Mouse (Mus musculus) neural tube, embryonic 13.5 days (tissue): ENCODE data around the gene Catsper3. TPM values are rescaled to one million over a fixed set of nuclear protein-coding genes. Genes with fewer than 3 reads are reported as not detected.

Experiments
- ATAC-seq: fragments of 200-750 bp; cut with Nextera tagmentation; 2 replicates; pipeline ENCODE4 v1.8.0; 2017; ENCODE audit warnings: low read depth, mild to moderate bottlenecking, moderate TSS enrichment, moderate library complexity
- H3K27ac ChIP-seq: fragments of 300-500 bp; sonication (generic); replicated peaks from 2 replicates; pipeline ENCODE4 v1.5.1; 2015; ENCODE audit warnings: moderate library complexity, mild to moderate bottlenecking, inconsistent platforms
- H3K27me3 ChIP-seq: fragments of 300-500 bp; sonication (generic); 2 replicates; pipeline ENCODE4 v1.6.1; 2015; ENCODE audit warnings: mild to moderate bottlenecking, inconsistent platforms
- H3K36me3 ChIP-seq: fragments of 300-500 bp; sonication (generic); 2 replicates; pipeline ENCODE4 v1.6.1; 2015; ENCODE audit warnings: mild to moderate bottlenecking, inconsistent platforms
- H3K4me1 ChIP-seq: fragments of 300-500 bp; sonication (generic); replicated peaks from 2 replicates; pipeline ENCODE4 v1.6.1; 2015; ENCODE audit warnings: inconsistent platforms
- H3K4me2 ChIP-seq: fragments of 300-500 bp; sonication (generic); 2 replicates; pipeline ENCODE4 v1.6.1; 2015; ENCODE audit warnings: inconsistent platforms, mild to moderate bottlenecking, moderate library complexity
- H3K4me3 ChIP-seq: fragments of 300-500 bp; sonication (generic); 2 replicates; pipeline ENCODE4 v1.5.1; 2015; ENCODE audit warnings: mild to moderate bottlenecking, inconsistent platforms
- H3K9ac ChIP-seq: fragments of 300-500 bp; sonication (generic); 2 replicates; pipeline ENCODE4 v1.6.1; 2015; ENCODE audit warnings: moderate library complexity, mild to moderate bottlenecking, inconsistent platforms
- H3K9me3 ChIP-seq: fragments of 300-500 bp; sonication (generic); 2 replicates; pipeline ENCODE4 v1.6.1; 2016; ENCODE audit warnings: inconsistent platforms
- WGBS: fragments of 180-500 bp; shearing (Covaris S2); methylation state at CpG from one replicate; pipeline ENCODE4 v1.1.7; 2015; 5-methylcytosine and 5-hydroxymethylcytosine counted together
- polyA plus RNA-seq: library from polyadenylated mRNA; unstranded; fragments of >200 nt; fragmentation: Nextera tagmentation; extraction: Ambion mirVana; gene quantifications from 2 replicates; pipeline ENCODE4 v1.2.1, GENCODE M21; 2015

Gene Catsper3
- polyA plus RNA-seq, 1 experiment from 2014 or later: not detected

- ATAC-seq: no peak
- Histone ChIP-seq H3K27ac (no peak overlapping the region), H3K4me1 (no peaks in the 10 kb centered on the region), H3K27me3 (no peaks in the 10 kb centered on the region), H3K4me2 (no peak overlapping the region), H3K9ac (no peak overlapping the region), H3K4me3 (no peak overlapping the region), H3K9me3 (no peaks in the 10 kb centered on the region), H3K36me3 (no peaks in the 10 kb centered on the region)
- 79% methylated on average over 7 of the region's 7 CpGs for WGBS
Observed at GRCm38 (mm10) chr13:55809041-55809623, 24.8 kb downstream of the Catsper3 start.

DNA sequence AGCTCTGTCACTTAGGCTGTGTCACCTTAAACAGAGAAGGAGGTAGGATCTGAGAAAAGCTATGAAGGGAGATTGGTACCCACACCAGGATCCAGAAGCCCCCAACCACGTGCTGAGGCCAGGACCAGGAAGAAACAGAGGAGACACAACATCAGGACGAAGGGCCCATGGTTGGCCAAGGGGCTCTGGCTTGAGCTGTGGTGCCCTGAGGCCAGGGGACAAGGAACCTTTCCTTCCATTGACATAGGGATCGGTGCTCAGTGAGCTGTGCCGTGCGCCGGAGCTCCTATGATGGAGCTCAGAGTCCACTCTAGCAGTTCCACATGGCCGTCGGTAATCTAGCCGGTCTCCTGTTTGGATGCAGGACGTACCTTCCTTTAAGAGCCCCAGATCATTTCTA, 25.3 kb downstream of the Catsper3 start:
- no peaks in the 10 kb centered on the region for H3K9me3 ChIP-seq
- no peak overlapping the region for H3K9ac ChIP-seq
- H3K4me2 ChIP-seq: no peak overlapping the region
- no peak for ATAC-seq
- 92% methylated on average over 10 of the region's 10 CpGs for WGBS
- H3K27ac ChIP-seq: no peak overlapping the region
- no peaks in the 10 kb centered on the region for H3K4me1 ChIP-seq
- no peaks in the 10 kb centered on the region for H3K27me3 ChIP-seq
- H3K36me3 ChIP-seq: no peaks in the 10 kb centered on the region
- H3K4me3 ChIP-seq: no peak overlapping the region

GRCm38 (mm10) chr13:55810947-55811346, 26.6 kb downstream of the Catsper3 start:
- no peak overlapping the region for H3K27ac ChIP-seq
- H3K4me3 ChIP-seq: no peak overlapping the region
- no peaks in the 10 kb centered on the region for H3K27me3 ChIP-seq
- ATAC-seq: no peak
- H3K4me2 ChIP-seq: no peak overlapping the region
- no peaks in the 10 kb centered on the region for H3K9me3 ChIP-seq
- no peaks in the 10 kb centered on the region for H3K36me3 ChIP-seq
- no peak overlapping the region for H3K9ac ChIP-seq
- WGBS: 80% methylated on average over 5 of the region's 5 CpGs
- no peaks in the 10 kb centered on the region for H3K4me1 ChIP-seq

GRCm38 (mm10) chr13:55813490-55814016, 29.2 kb downstream of the Catsper3 start:
- ATAC-seq: no peak
- Histone ChIP-seq H3K27me3 (peaks cover 6% of the 10 kb centered on the region; the same call in 1 of the 2 replicates), H3K4me3 (no peak overlapping the region), H3K4me1 (no peaks in the 10 kb centered on the region), H3K9ac (no peak overlapping the region), H3K9me3 (no peaks in the 10 kb centered on the region), H3K36me3 (no peaks in the 10 kb centered on the region), H3K27ac (no peak overlapping the region), H3K4me2 (no peak overlapping the region)
- 63% methylated on average over 5 of the region's 5 CpGs for WGBS

GRCm38 (mm10) chr13:55814834-55815233, 30.5 kb downstream of the Catsper3 start:
- Histone ChIP-seq H3K9me3 (no peaks in the 10 kb centered on the region), H3K4me3 (no peak overlapping the region), H3K4me1 (no peaks in the 10 kb centered on the region), H3K9ac (no peak overlapping the region), H3K36me3 (no peaks in the 10 kb centered on the region), H3K4me2 (no peak overlapping the region), H3K27ac (no peak overlapping the region), H3K27me3 (peaks cover 17% of the 10 kb centered on the region)
- no peak for ATAC-seq
- 85% methylated on average over 6 of the region's 6 CpGs for WGBS

- 71% methylated on average over 5 of the region's 5 CpGs for WGBS
- H3K9ac ChIP-seq: no peak overlapping the region
- H3K9me3 ChIP-seq: no peaks in the 10 kb centered on the region
- H3K36me3 ChIP-seq: no peaks in the 10 kb centered on the region
- H3K4me3 ChIP-seq: no peak overlapping the region
- H3K27ac ChIP-seq: no peak overlapping the region
- H3K4me2 ChIP-seq: no peak overlapping the region
- peaks cover 6% of the 10 kb centered on the region; the same call in 1 of the 2 replicates for H3K4me1 ChIP-seq
- no peak for ATAC-seq
- H3K27me3 ChIP-seq: peaks cover 87% of the 10 kb centered on the region
Observed at GRCm38 (mm10) chr13:55822499-55822898, 38.1 kb downstream of the Catsper3 start.

DNA sequence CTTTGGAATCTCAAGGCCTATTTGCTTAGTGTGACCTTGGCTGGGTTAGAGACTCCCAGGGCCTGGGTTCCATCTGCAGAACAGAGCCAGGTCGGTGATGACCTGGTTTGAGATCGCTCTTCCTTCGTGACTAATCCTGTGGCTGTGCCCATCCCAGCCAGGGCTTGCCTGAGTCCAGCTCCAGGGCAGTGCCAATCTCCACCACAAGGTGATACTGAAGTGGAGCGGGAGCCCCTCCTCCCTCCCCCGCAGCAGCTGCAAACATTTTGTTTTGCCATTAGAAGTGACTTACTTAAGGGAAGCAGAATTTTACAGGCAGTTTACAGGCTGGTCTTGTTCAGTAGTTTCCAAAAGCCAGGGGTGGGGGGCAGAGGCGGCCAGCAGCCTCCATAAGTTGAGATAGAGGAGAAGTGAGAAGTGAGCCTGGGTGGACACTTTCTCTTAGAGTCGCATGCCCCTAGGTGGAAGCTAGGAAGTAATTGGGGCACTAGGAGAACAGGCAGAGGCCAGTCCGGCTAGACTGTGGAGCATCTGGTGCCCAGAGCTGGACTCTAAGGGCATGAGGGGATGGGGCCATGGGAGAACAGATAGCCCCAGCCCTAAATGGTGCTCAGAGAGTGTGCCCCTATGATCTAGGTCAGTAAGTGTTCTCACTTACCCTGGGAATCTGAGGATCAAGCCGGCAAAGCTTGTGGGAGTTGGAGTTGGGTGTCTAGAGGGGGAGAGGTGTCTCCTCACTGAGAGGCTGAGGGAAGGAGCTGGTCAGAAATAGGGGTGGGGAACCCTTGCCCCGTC, 40.0 kb downstream of the Catsper3 start:
- no peak for ATAC-seq
- H3K9ac ChIP-seq: no peak overlapping the region
- no peaks in the 10 kb centered on the region for H3K9me3 ChIP-seq
- no peaks in the 10 kb centered on the region for H3K36me3 ChIP-seq
- no peak overlapping the region for H3K27ac ChIP-seq
- peaks cover 13% of the 10 kb centered on the region; the same call in 1 of the 2 replicates for H3K4me1 ChIP-seq
- no peak overlapping the region for H3K4me3 ChIP-seq
- no peak overlapping the region for H3K4me2 ChIP-seq
- 10% methylated on average over 10 of the region's 10 CpGs for WGBS
- peaks cover 93% of the 10 kb centered on the region for H3K27me3 ChIP-seq

DNA sequence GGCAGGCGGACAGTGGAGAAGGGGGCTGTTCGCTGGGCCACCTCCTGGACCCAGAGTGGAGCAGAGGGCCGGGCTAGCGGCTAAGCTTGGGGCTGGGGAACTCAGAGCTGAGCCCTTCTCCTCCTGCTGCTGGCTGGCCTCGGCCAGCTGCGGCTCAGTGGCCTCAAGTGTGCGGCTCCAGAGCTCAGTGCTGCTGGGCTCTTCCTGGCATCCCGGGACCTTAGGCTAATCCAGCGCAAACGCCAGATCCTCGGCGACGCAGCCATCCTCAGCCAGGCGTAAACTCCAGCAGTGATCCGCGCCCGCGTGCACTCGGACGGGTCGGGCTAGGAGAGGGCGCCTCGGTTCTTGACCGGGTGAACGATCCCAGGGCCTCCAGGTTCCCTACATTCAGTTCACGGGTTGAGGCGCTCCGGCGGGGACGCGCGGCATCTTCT, 40.9 kb downstream of the Catsper3 start:
- Histone ChIP-seq H3K4me1 (peaks cover 15% of the 10 kb centered on the region), H3K9ac (no peak overlapping the region), H3K27ac (no peak overlapping the region), H3K27me3 (peaks cover 95% of the 10 kb centered on the region), H3K36me3 (no peaks in the 10 kb centered on the region), H3K4me2 (no peak overlapping the region), H3K9me3 (no peaks in the 10 kb centered on the region), H3K4me3 (no peak overlapping the region)
- WGBS: under 1% methylated on average over 32 of the region's 32 CpGs
- 0 out of 2 replicates have a peak, but pooled peaks have one; percentile 30 for ATAC-seq

DNA sequence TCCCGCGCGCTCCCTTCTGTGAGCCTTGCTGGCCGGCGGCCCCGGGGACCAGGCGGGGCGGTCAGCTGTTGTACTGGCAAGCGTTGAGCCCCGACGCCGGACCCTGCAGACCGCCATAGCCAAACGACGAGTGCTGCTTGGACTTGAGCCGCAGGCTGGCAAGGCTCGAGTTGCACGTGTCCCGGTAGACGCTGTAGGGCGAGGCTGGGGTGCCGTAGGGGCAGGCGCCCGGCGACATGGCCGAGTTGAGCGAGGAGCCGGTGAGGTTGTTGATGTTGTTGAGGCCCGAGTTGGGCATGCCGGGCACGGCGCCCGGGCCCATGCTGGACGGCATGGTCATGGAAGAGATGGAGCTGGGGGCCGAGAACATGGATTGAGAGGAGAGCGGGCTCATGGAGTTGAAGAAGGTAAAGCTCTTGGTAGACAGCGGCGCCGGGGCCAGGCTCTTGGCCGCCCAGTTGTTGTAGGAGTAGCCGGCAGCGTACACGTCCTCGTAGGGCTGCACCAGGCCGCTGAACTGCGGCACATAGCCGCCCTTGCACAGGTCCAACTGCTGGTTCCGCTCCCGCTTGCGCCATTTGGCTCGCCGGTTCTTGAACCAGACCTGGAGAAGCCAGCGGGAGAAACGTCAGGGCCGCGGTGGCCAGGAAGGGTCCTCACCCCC, 41.8 kb downstream of the Catsper3 start:
- Histone ChIP-seq H3K27ac (no peak overlapping the region), H3K9ac (no peak overlapping the region), H3K36me3 (no peaks in the 10 kb centered on the region), H3K4me2 (no peak overlapping the region), H3K27me3 (peaks cover 96% of the 10 kb centered on the region), H3K4me1 (peaks cover 23% of the 10 kb centered on the region), H3K9me3 (no peaks in the 10 kb centered on the region), H3K4me3 (no peak overlapping the region)
- no peak for ATAC-seq
- under 1% methylated on average over 56 of the region's 56 CpGs for WGBS

DNA sequence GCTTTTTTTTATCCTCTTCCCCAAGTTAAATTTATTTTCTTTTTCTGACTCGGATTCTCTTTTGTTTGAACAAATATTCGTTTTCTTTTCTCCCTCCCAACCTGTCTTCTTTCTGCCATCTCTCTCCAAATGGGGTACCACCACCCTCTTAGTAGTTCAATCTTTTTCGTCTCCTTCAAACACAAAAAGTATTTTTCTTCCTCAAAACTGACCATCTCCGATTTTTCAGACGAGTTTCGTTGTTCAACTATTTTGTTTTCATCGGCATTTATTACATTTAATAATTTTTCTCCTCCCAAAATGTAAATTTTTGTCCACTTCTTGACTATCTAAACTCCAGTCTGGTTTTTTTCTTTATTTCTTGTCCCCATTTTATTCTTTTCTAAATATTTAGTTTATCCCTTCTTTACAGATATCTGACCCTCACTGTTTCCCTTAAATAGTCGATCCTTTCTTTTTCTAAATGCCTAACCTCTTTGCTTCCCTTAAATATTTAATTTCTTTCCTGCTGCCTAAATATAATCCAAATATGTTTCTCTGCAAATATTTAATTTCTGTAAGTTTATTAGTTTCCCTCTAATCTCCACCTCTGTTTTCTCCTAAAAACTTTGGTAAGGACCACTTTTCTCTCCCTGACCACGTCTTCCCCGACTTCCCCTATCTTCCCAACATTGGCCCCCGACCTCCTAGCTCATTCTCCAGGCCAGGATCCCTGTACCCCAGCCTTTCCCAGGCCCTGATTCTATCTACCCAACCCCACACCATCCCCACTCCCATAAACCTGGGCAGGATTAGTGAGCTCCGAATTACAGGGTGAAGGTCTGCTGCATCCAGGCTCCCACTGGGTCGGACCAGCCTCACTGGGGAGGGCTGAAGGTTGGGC, 42.7 kb downstream of the Catsper3 start:
- H3K4me1 ChIP-seq: peaks cover 27% of the 10 kb centered on the region
- H3K27ac ChIP-seq: no peak overlapping the region
- no peak overlapping the region for H3K9ac ChIP-seq
- ATAC-seq: no peak
- no peak overlapping the region for H3K4me3 ChIP-seq
- whole genome bisulfite sequencing: 4% methylated on average over 13 of the region's 13 CpGs
- peaks cover 95% of the 10 kb centered on the region for H3K27me3 ChIP-seq
- no peaks in the 10 kb centered on the region for H3K36me3 ChIP-seq
- no peaks in the 10 kb centered on the region for H3K9me3 ChIP-seq
- no peak overlapping the region for H3K4me2 ChIP-seq

- ATAC-seq: no peak
- Histone ChIP-seq H3K4me1 (peaks cover 27% of the 10 kb centered on the region), H3K27ac (no peak overlapping the region), H3K4me3 (no peak overlapping the region), H3K27me3 (peaks cover 95% of the 10 kb centered on the region), H3K36me3 (no peaks in the 10 kb centered on the region), H3K4me2 (no peak overlapping the region), H3K9me3 (no peaks in the 10 kb centered on the region), H3K9ac (no peak overlapping the region)
- WGBS: 2% methylated on average over 6 of the region's 6 CpGs
Observed at GRCm38 (mm10) chr13:55827679-55828140, 43.3 kb downstream of the Catsper3 start.
